Mouse (Mus musculus) brain, embryonic 14.5 days (tissue): ENCODE results near the gene Sort1.

ENCODE experiments used
- CTCF ChIP-seq: fragments of 200-500 bp; IDR thresholded peaks from 2 replicates; pipeline ENCODE4 v1.5.1; 2012; ENCODE audit warnings: inconsistent platforms, mild to moderate bottlenecking, moderate library complexity, borderline replicate concordance; ENCODE audit not compliant: insufficient read depth, insufficient read length; ENCODE audit errors: extremely low read depth
- POLR2A ChIP-seq: fragments of 200-500 bp; IDR thresholded peaks from 2 replicates; pipeline ENCODE4 v1.6.1; 2012; ENCODE audit warnings: mild to moderate bottlenecking, inconsistent platforms, borderline replicate concordance; ENCODE audit not compliant: poor library complexity, insufficient read depth, insufficient read length, severe bottlenecking; ENCODE audit errors: extremely low read depth

GRCm38 (mm10) chr3:108282401-108283240, 1.3 kb upstream of the Sort1 start:
- TF ChIP-seq POLR2A (no peak), CTCF (no peak)
